Mouse (Mus musculus): ENCODE results near the gene Nemf. TPM values are rescaled to one million over a fixed set of nuclear protein-coding genes. Genes with fewer than 3 reads are reported as not detected.
"Not testable (repeated sequence)": the region's sequence is repeated elsewhere in the genome, so short reads cannot be mapped to it uniquely, and the experiment has no call there.

Gene Nemf
- polyA plus RNA-seq (2016; fragmentation: Nextera tagmentation; extraction: Ambion mirVana) = 89.2 and 96.3 TPM in 2 replicates

DNA sequence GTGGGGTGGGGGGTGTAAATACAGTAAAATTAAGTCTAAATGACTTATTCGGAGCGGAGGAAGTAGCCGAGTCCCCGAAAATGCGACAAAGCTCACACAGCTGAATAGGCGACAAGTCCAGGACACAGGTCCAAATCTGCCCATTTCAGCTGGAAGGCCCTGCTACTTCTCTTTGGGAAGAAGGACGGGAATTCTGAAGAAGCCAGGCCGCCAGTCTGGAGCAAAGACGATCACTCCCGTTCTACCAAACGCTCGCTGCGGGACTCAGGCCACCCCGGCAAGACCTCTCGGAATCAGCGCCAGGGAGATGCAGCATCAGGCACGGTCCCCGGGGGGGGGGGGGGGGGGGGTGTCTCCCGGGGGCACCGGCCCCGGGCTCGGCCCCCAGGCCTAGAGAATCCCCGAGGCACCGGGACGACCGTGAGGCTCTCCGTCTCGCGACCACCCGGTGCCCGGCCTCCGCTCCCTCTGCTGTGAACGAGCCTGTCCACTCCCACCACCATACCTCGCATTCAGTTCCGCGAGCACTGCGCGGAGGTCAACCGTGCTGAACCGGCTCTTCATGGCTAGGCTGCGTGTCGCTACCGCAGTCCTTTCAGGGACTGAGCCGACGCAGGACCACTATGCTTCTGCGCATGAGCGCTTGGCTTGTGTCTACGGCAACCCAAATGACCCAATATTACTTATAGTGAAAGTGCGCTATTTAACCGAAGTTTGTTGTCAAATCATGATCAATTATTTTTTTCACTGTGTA, at the start of gene Nemf:
Gene Nemf, minus strand, starts transcription at position 620 of the 754 bp plus-strand sequence.
- under 1% methylated on average over 47 of the region's 50 CpGs for WGBS
- Histone ChIP-seq H3K9ac (peak within 1 kb of the TSS; percentile 95), H3K27ac (peak within 1 kb of the TSS; percentile 64; the same call in 1 of the 2 replicates), H3K27me3 (replicated peaks) (no peaks in the 10 kb centered on the region), H3K9me3 (no peaks in the 10 kb centered on the region), H3K4me1 (peaks cover 3% of the 10 kb centered on the region; the same call in 1 of the 2 replicates), H3K36me3 (peaks cover 25% of the 10 kb centered on the region), H3K4me3 (peak within 1 kb of the TSS; percentile 88), H3K4me2 (replicated peaks) (peak within 1 kb of the TSS; percentile 85)
- ATAC-seq (ENCODE audit: low FRiP score, low read depth) = peak; percentile 65

DNA sequence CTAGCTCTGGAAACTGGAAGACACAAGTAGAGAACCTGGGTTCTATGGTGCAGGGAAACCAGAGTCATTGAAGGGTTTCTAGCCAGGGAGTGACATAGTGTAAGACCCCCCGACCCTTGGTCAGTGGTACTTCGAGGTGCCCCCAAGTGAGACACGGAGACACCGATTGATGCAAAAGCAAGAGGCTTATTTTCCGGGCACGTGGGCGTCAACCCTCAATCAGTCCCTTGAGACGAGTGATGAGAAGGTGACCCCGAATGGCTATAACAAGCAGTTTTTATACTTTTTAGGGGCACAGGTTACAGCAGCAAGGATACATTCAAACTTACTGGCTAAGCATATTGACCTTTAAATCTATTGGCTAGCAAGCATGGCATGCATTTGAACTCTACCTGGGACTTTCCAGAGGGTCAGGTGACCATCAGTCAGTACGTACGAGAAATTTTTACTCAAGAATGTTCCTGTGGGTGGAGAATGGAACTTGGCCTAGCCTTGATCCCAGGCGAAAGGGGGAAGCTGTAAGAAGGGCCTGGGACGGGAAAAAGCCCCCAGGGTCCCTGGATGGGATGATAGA, 45.7 kb upstream of the Nemf start:
- WGBS = 93% methylated on average over 13 of the region's 13 CpGs
- H3K4me2 ChIP-seq (replicated peaks) = no peak overlapping the region
- no peaks in the 10 kb centered on the region for H3K9me3 ChIP-seq
- no peaks in the 10 kb centered on the region for H3K36me3 ChIP-seq
- H3K27me3 ChIP-seq (replicated peaks) = no peaks in the 10 kb centered on the region
- H3K27ac ChIP-seq = no peak overlapping the region
- no peaks in the 10 kb centered on the region for H3K4me1 ChIP-seq
- no peak overlapping the region for H3K9ac ChIP-seq
- no peak overlapping the region for H3K4me3 ChIP-seq
- no peak for ATAC-seq (ENCODE audit: low FRiP score, low read depth)

DNA sequence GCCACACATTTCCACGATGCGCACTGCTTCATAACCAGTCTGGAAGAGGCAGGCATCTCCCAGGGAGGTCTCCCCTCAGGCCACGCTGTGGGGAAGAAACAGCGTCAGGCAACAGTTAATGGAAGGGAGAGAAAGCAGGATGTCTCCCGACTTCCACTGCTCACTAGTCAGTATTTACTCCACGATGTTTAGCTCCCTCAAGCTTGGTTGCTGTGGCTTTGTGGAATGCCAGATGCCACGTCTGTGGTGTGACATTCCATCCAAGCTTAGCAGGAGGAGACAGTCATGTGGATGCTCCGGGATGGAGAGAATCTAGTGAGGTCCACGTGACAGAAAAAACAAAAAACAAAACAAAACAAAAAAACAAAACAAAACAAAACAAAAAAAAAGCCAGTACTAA, 45.1 kb upstream of the Nemf start:
- Histone ChIP-seq H3K4me2 (replicated peaks) (no peak overlapping the region), H3K27me3 (replicated peaks) (no peaks in the 10 kb centered on the region), H3K27ac (no peak overlapping the region), H3K4me1 (no peaks in the 10 kb centered on the region), H3K9ac (no peak overlapping the region), H3K9me3 (no peaks in the 10 kb centered on the region), H3K36me3 (no peaks in the 10 kb centered on the region), H3K4me3 (no peak overlapping the region)
- 69% methylated on average over 9 of the region's 9 CpGs for WGBS
- no peak for ATAC-seq (ENCODE audit: low FRiP score, low read depth)

DNA sequence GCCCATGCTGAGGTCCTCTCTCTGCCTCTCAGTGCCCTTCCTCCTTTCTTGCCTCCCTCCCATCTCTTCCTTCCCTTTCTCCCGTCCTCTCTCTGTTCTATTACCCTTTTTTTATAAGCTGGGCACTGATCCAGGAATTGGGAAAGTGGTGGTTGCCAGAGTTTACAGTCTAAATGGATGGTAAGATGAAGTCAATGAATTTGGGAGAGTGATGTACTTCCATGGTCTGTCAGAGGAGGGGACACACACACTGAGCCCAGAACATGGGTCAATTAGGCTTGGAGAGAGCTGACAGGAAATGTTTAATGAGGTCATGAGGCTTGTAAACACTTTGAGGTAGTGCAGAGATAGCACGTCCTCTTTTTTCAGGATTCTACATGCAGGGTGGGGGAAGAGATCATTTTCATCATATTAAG, 43.9 kb upstream of the Nemf start:
- H3K4me2 ChIP-seq (replicated peaks) = no peak overlapping the region
- 37% methylated on average over 2 of the region's 2 CpGs for WGBS
- no peak overlapping the region for H3K9ac ChIP-seq
- no peaks in the 10 kb centered on the region for H3K36me3 ChIP-seq
- H3K4me3 ChIP-seq = no peak overlapping the region
- H3K4me1 ChIP-seq = no peaks in the 10 kb centered on the region
- H3K9me3 ChIP-seq = no peaks in the 10 kb centered on the region
- no peak overlapping the region for H3K27ac ChIP-seq
- no peak for ATAC-seq (ENCODE audit: low FRiP score, low read depth)
- no peaks in the 10 kb centered on the region for H3K27me3 ChIP-seq (replicated peaks)

DNA sequence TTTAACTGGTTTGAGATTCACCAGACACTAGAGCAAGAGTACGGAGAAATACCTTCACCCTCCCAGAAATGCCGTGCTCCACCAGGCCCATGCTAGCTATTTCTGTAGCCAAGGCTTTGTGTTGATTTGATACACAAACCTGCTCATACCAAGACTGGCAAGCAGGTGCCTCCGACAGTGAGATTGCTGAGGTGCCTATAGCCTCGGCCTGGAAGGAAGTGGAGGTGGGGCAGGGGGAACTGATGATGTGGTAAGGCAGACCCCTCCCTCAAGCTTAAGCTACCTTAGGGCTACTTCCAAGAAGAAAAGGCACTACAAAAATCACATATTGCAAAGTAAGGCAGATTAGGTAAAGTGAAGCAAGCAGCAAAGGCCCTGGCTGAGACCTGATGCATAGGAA, 43.4 kb upstream of the Nemf start:
- Histone ChIP-seq H3K9me3 (no peaks in the 10 kb centered on the region), H3K4me3 (no peak overlapping the region), H3K36me3 (no peaks in the 10 kb centered on the region), H3K4me1 (no peaks in the 10 kb centered on the region), H3K27ac (no peak overlapping the region), H3K4me2 (replicated peaks) (no peak overlapping the region), H3K27me3 (replicated peaks) (no peaks in the 10 kb centered on the region), H3K9ac (no peak overlapping the region)
- ATAC-seq (ENCODE audit: low FRiP score, low read depth) = no peak
- WGBS = 88% methylated on average over 4 of the region's 4 CpGs

DNA sequence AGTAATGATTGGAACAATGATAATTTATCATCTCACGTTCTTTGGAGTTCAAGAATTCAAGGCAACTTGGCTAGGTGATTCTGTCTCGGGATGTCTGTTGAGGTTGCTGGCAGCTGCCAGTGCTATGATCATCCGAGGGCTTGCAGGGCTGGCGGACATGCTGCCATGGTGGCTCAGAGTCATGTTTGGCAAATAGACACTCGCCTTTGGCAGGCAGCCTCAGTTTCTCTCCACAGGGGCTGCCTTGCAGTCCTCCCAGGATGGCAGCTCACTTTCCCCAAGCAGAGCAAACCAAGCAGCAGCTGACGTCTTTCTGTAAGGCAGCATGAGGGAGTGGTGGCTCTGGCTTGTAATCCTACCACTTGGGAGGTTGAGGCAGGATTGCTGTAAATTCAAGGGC, 37.5 kb upstream of the Nemf start:
- Histone ChIP-seq H3K27ac (no peak overlapping the region), H3K36me3 (no peaks in the 10 kb centered on the region), H3K4me3 (no peak overlapping the region), H3K27me3 (replicated peaks) (no peaks in the 10 kb centered on the region), H3K9ac (no peak overlapping the region), H3K4me1 (no peaks in the 10 kb centered on the region), H3K9me3 (no peaks in the 10 kb centered on the region), H3K4me2 (replicated peaks) (no peak overlapping the region)
- no peak for ATAC-seq (ENCODE audit: low FRiP score, low read depth)
- WGBS = 88% methylated on average over 6 of the region's 6 CpGs

DNA sequence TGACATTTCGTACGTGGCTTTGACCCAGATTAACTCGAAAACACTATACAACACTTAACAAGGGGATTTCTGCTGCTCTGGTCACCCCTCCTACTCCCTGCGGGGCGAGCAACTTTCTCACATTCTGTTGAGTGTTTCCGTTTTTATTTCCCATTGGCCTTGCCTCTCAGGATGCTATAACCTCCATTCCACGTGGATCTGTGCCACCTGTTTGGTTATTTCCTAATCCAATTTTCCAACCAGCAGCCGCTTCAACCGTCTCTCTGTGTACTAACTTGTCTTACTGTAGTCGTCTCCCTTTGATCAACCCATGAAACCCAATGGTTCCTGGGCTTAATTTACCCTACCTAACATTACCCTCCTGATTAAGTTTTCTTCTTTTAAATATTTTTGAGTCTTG, 36.1 kb upstream of the Nemf start:
- Histone ChIP-seq H3K9me3 (no peaks in the 10 kb centered on the region), H3K4me2 (replicated peaks) (no peak overlapping the region), H3K9ac (no peak overlapping the region), H3K27ac (no peak overlapping the region), H3K36me3 (no peaks in the 10 kb centered on the region), H3K27me3 (replicated peaks) (no peaks in the 10 kb centered on the region), H3K4me3 (no peak overlapping the region), H3K4me1 (no peaks in the 10 kb centered on the region)
- ATAC-seq (ENCODE audit: low FRiP score, low read depth) = no peak
- WGBS = 87% methylated on average over 10 of the region's 10 CpGs

DNA sequence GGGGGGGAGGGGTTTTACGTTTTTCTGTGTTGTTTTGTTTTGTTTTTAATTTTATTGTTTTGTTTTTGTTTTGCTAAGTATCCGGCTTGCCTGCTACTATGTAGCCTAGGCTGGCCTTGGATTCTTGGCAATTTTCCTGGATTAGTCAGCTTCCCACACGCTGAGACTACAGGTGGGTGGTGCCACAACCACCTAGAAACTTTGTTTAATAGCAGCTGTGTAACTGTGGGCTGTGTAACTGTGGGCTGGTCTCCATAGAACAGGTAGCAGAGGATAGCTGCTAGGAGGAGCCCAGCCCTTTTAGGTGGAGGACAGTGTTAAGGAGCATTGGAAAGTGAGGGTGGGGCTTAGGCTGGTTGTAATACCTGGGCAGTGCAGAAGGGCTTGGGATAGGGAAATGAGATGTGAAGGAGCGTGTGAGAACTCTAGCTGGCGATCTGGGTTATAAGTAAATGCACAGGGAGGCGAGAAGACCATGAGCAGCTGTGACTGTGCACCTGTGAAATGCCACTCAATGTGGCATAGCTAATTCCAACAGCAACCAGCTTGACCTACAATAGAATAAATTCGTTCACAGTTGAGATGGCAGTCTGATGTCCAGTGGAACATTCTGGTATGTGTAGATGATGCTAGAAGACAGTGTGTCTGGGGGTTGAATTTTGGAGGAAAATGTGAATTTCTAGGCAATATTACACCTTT, 33.2 kb upstream of the Nemf start:
- Histone ChIP-seq H3K4me2 (replicated peaks) (no peak overlapping the region), H3K4me3 (no peak overlapping the region), H3K4me1 (no peaks in the 10 kb centered on the region), H3K9ac (no peak overlapping the region), H3K9me3 (no peaks in the 10 kb centered on the region), H3K36me3 (no peaks in the 10 kb centered on the region), H3K27ac (no peak overlapping the region), H3K27me3 (replicated peaks) (no peaks in the 10 kb centered on the region)
- 84% methylated on average over 7 of the region's 7 CpGs for WGBS
- no peak for ATAC-seq (ENCODE audit: low FRiP score, low read depth)

DNA sequence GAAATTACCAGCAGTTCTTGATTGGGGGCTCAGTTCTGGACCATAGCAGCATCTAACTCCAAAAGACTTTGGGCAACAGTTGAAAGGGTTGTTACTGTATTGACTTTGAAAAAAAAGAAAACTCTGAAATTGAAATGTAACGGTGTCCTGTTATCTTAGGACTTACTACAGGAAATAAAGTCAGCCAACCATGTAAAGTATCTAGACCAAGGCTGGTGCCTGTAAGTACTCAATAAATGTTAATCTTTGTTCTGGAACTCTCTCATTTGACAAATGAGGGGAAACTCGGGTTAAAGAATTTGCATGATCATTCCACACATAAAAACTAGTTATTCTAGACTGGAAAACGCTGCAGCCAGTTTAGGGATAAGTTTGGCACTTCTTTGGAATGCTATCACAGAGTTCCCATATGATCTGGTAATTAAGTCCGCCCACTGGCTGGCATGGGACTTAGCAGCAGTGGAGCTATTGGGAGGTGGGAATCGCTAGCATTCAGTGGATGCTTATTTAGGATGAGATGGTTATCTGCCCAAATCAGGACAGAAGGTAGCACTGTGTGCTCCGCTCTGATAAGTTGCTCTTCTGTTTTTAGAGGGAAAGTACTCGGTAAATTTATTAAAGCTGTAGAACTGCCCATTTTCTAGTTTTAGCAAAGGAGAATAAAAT, 32.4 kb upstream of the Nemf start:
- H3K4me2 ChIP-seq (replicated peaks) = no peak overlapping the region
- no peak overlapping the region for H3K9ac ChIP-seq
- H3K36me3 ChIP-seq = no peaks in the 10 kb centered on the region
- no peak overlapping the region for H3K4me3 ChIP-seq
- no peak overlapping the region for H3K27ac ChIP-seq
- no peaks in the 10 kb centered on the region for H3K9me3 ChIP-seq
- no peak for ATAC-seq (ENCODE audit: low FRiP score, low read depth)
- H3K27me3 ChIP-seq (replicated peaks) = no peaks in the 10 kb centered on the region
- H3K4me1 ChIP-seq = no peaks in the 10 kb centered on the region
- 77% methylated on average over 7 of the region's 7 CpGs for WGBS

DNA sequence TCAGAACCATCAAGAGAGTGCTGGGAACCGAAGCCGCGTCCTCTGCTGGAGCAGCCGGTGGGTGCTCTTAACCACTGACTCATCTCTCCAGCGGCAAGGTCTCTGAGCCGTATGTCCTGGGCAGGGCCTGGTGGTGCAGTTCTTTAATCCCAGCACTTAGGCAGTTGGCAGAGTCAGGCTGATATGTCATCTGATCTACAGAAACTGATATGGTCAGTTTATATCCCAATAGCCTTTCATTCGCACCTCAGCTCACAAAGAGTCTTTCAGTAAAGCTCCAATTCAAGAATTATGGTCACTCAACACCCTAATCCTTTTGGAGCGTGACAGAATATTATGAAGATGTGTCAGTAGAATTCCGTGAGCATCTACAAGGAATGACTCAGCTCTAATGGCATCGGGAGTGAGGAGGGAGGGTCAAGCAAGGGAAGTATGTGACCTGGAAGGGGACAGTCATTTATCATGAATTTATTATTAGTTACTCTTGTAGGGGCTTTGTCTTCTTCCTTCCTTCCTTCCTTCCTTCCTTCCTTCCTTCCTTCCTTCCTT, 31.4 kb upstream of the Nemf start:
- no peaks in the 10 kb centered on the region for H3K27me3 ChIP-seq (replicated peaks)
- H3K9me3 ChIP-seq = no peaks in the 10 kb centered on the region
- H3K9ac ChIP-seq = no peak overlapping the region
- no peak for ATAC-seq (ENCODE audit: low FRiP score, low read depth)
- no peaks in the 10 kb centered on the region for H3K4me1 ChIP-seq
- no peak overlapping the region for H3K4me2 ChIP-seq (replicated peaks)
- no peak overlapping the region for H3K27ac ChIP-seq
- WGBS = 95% methylated on average over 10 of the region's 10 CpGs
- no peak overlapping the region for H3K4me3 ChIP-seq
- H3K36me3 ChIP-seq = no peaks in the 10 kb centered on the region

DNA sequence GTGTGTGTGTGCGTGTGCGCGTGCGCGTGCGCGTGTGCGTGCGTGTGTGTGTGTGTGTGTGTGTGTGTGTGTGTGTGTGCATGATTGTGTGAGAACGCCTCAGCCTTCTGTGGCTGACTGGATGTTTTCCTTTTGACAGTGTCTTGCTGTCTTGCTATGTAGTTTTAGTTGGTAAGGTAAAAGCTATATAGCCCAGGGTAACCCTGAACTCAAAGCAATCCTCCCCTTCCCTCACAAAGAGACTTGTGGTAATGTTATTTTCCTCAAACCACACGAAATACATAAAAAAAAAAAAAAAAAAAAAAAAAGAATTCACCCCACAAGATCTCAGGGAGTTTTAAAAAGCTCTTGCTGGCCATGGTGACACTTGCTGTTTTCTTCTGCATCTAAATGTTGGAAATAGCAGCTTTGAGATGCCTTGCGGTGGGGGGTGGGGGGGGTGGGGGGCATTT, 29.3 kb upstream of the Nemf start:
- not testable (repeated sequence) for H3K9ac ChIP-seq; H3K27ac ChIP-seq; ATAC-seq (ENCODE audit: low FRiP score, low read depth); H3K27me3 ChIP-seq (replicated peaks); H3K4me3 ChIP-seq; H3K36me3 ChIP-seq; H3K4me1 ChIP-seq; H3K9me3 ChIP-seq; H3K4me2 ChIP-seq (replicated peaks)
- 74% methylated on average over 11 of the region's 12 CpGs for WGBS
